Mouse (Mus musculus) T-helper 17 cell (primary cell): ENCODE data around the gene Ttll5.

Experiments used
- in situ Hi-C, 2 experiments: fragments of 300-600 bp; cut with MboI, MseI; formaldehyde crosslinking; loops; 1 replicate in 1 of 2; 2 replicates in 1 of 2; pipeline ENCODE4 v1.15.1; 2025; ENCODE audit warnings: high pct_unique_total_duplicates in 2 of 2

Ttll5 gene

GRCm38 (mm10) chr12:86001120-86001655 is 176.7 kb downstream of the Ttll5 start:
- in situ Hi-C loops, result no loop called here

- in situ Hi-C loops, result no loop called here
These were observed 180.2 kb downstream of the Ttll5 start for GRCm38 (mm10) chr12:86004627-86005026.

GRCm38 (mm10) chr12:86007377-86007776 is 182.9 kb downstream of the Ttll5 start:
- in situ Hi-C loops, result no loop called here

- in situ Hi-C loops, result no loop called here
These were observed 186.2 kb downstream of the Ttll5 start for GRCm38 (mm10) chr12:86010656-86011055.

- in situ Hi-C loops, result no loop called here
These were observed 187.7 kb downstream of the Ttll5 start for GRCm38 (mm10) chr12:86012195-86012594.

- in situ Hi-C loops, result no loop called here
These were observed 189.7 kb downstream of the Ttll5 start for GRCm38 (mm10) chr12:86014174-86014573.

- in situ Hi-C loops, result no loop called here
These were observed 190.2 kb downstream of the Ttll5 start for GRCm38 (mm10) chr12:86014621-86015020.

GRCm38 (mm10) chr12:86015114-86015513 is 190.7 kb downstream of the Ttll5 start:
- in situ Hi-C loops, result no loop called here

GRCm38 (mm10) chr12:86017360-86017759 is 192.9 kb downstream of the Ttll5 start:
- in situ Hi-C loops, result no loop called here

GRCm38 (mm10) chr12:86021583-86021982 is 197.1 kb downstream of the Ttll5 start:
- in situ Hi-C loops, result no loop called here

GRCm38 (mm10) chr12:86022282-86022984 is 198.0 kb downstream of the Ttll5 start:
- in situ Hi-C loops, result no loop called here

- in situ Hi-C loops, result no loop called here
These were observed 198.8 kb downstream of the Ttll5 start for GRCm38 (mm10) chr12:86023081-86023871.

- in situ Hi-C loops, result no loop called here
These were observed 200.0 kb downstream of the Ttll5 start for GRCm38 (mm10) chr12:86024426-86024825.

GRCm38 (mm10) chr12:86025480-86025879 is 201.0 kb downstream of the Ttll5 start:
- in situ Hi-C loops, result loop anchor here (5.0 kb wide), 1 partner anchor 52 kb away; the partner anchor contains the start of gene Tgfb3 (in 2 of the 2)

- in situ Hi-C loops, result loop anchor here (5.0 kb wide), 1 partner anchor 50 kb away; the partner anchor contains the start of gene Tgfb3 (in 2 of the 2)
These were observed 202.5 kb downstream of the Ttll5 start for GRCm38 (mm10) chr12:86027000-86027399.

GRCm38 (mm10) chr12:86027747-86028146 is 203.3 kb downstream of the Ttll5 start:
- in situ Hi-C loops, result loop anchor here (5.0 kb wide), 1 partner anchor 50 kb away; the partner anchor contains the start of gene Tgfb3 (in 2 of the 2)

GRCm38 (mm10) chr12:86030932-86031331 is 206.5 kb downstream of the Ttll5 start:
- in situ Hi-C loops, result no loop called here

GRCm38 (mm10) chr12:86035586-86035985 is 211.1 kb downstream of the Ttll5 start:
- in situ Hi-C loops, result no loop called here

GRCm38 (mm10) chr12:86036368-86037166 is 212.1 kb downstream of the Ttll5 start:
- in situ Hi-C loops, result no loop called here

GRCm38 (mm10) chr12:86037235-86037921 is 212.9 kb downstream of the Ttll5 start:
- in situ Hi-C loops, result no loop called here

GRCm38 (mm10) chr12:86039078-86039477 is 214.6 kb downstream of the Ttll5 start:
- in situ Hi-C loops, result no loop called here
